Mouse (Mus musculus) CH12.LX (cell line): Measurements from ENCODE around the gene Eif3m.

Experiments used
- CTCF ChIP-seq, 2 experiments: IDR thresholded peaks in 1 of 2; conservative IDR thresholded peaks in 1 of 2; 2 replicates each; pipeline ENCODE4 v1.5.1; 2011 to 2012; ENCODE audit warnings: low read depth in 2 of 2, low read length in 2 of 2, improper control_type of control experiment in 1 of 2, inconsistent platforms in 1 of 2, mild to moderate bottlenecking in 1 of 2, moderate library complexity in 1 of 2
- ELF1 ChIP-seq: IDR thresholded peaks from 2 replicates; pipeline ENCODE4 v1.6.1; 2014; ENCODE audit warnings: low read depth, mild to moderate bottlenecking, inconsistent platforms, low read length, improper control_type of control experiment
- HCFC1 ChIP-seq: IDR thresholded peaks from 2 replicates; pipeline ENCODE4 v1.6.1; 2012; ENCODE audit warnings: low read depth, mild to moderate bottlenecking, inconsistent platforms, low read length, improper control_type of control experiment
- JUN ChIP-seq: IDR thresholded peaks from 2 replicates; pipeline ENCODE4 v1.6.1; 2011; ENCODE audit warnings: low read depth, mild to moderate bottlenecking, low read length, improper control_type of control experiment, moderate library complexity; ENCODE audit not compliant: insufficient read depth
- MAFK ChIP-seq: IDR thresholded peaks from 2 replicates; pipeline ENCODE4 v1.6.1; 2011; ENCODE audit warnings: low read length, improper control_type of control experiment; ENCODE audit not compliant: insufficient replicate concordance
- MAX ChIP-seq: IDR thresholded peaks from 2 replicates; pipeline ENCODE4 v1.6.1; 2011; ENCODE audit warnings: low read length, improper control_type of control experiment
- POLR2A ChIP-seq: IDR thresholded peaks from 2 replicates; pipeline ENCODE4 v1.6.1; 2011; ENCODE audit warnings: low read depth, mild to moderate bottlenecking, improper control_type of control experiment, low read length
- RAD21 ChIP-seq: IDR thresholded peaks from 2 replicates; pipeline ENCODE4 v1.6.1; 2011; ENCODE audit warnings: low read depth, mild to moderate bottlenecking, low read length, improper control_type of control experiment, moderate library complexity
- RCOR1 ChIP-seq: conservative IDR thresholded peaks from 2 replicates; pipeline ENCODE4 v1.6.1; 2012; ENCODE audit warnings: low read depth, mild to moderate bottlenecking, inconsistent platforms, low read length, improper control_type of control experiment
- SIN3A ChIP-seq: IDR thresholded peaks from 2 replicates; pipeline ENCODE4 v1.6.1; 2012; ENCODE audit warnings: low read length, improper control_type of control experiment, inconsistent platforms
- TCF12 ChIP-seq: IDR thresholded peaks from 2 replicates; pipeline ENCODE4 v1.6.1; 2014; ENCODE audit warnings: low read depth, mild to moderate bottlenecking, inconsistent platforms, low read length, improper control_type of control experiment
- USF1 ChIP-seq: IDR thresholded peaks from 2 replicates; pipeline ENCODE4 v1.6.1; 2014; ENCODE audit warnings: low read depth, mild to moderate bottlenecking, inconsistent platforms, low read length, improper control_type of control experiment
- USF2 ChIP-seq: conservative IDR thresholded peaks from 2 replicates; pipeline ENCODE4 v1.6.1; 2011; ENCODE audit warnings: low read depth, low read length, improper control_type of control experiment
- ZNF384 ChIP-seq: IDR thresholded peaks from 2 replicates; pipeline ENCODE4 v1.6.1; 2012; ENCODE audit warnings: low read depth, low read length, improper control_type of control experiment, inconsistent platforms

- no peak for TF ChIP-seq CTCF (conservative IDR thresholded peaks at IDR 0.05 in 1 of 2, IDR thresholded peaks at IDR 0.05 in 1 of 2; ENCODE audit: low read depth in 2 of 2, low read length in 2 of 2)
- TF ChIP-seq HCFC1 = no peak
- no peak for TF ChIP-seq RAD21
- TF ChIP-seq JUN = no peak
- TF ChIP-seq MAX = no peak
- no peak for TF ChIP-seq ELF1
- TF ChIP-seq USF2 = no peak
- no peak for TF ChIP-seq POLR2A
- TF ChIP-seq USF1 = no peak
- no peak for TF ChIP-seq RCOR1
- TF ChIP-seq SIN3A = no peak
- no peak for TF ChIP-seq TCF12
- no peak for TF ChIP-seq MAFK
- no peak for TF ChIP-seq ZNF384
Observed at GRCm38 (mm10) chr2:105021256-105021655, 4.4 kb upstream of the Eif3m start.
